Mouse (Mus musculus) liver, postnatal 0 days (tissue): ENCODE measurements at regions not wholly inside any gene's neighbourhood (a gene's known extent, or its start where the extent isn't known, plus 50 kb on each side); places are given as distances from the start of the nearest gene placed in this dataset. TPM values are rescaled to one million over a fixed set of nuclear protein-coding genes. Genes with fewer than 3 reads are reported as not detected.

Source experiments
- ATAC-seq: fragments of 200-750 bp; cut with Nextera tagmentation; 2 replicates; pipeline ENCODE4 v1.8.0; 2017; ENCODE audit warnings: mild to moderate bottlenecking, moderate library complexity
- DNase-seq: peaks from one replicate; pipeline ENCODE4 v3.0.0-alpha.2; 2016
- H3K27ac ChIP-seq: fragments of 300-500 bp; sonication (generic); 2 replicates; pipeline ENCODE4 v1.5.1; 2014; ENCODE audit warnings: antibody characterized with exemption, moderate library complexity, mild to moderate bottlenecking, low read depth
- H3K27me3 ChIP-seq: fragments of 300-500 bp; sonication (generic); 2 replicates; pipeline ENCODE4 v1.6.1; 2014; ENCODE audit warnings: low read length, control low read depth, mixed read lengths; ENCODE audit not compliant: insufficient read depth
- H3K36me3 ChIP-seq: fragments of 300-500 bp; sonication (generic); replicated peaks from 2 replicates; pipeline ENCODE4 v1.6.1; 2014; ENCODE audit warnings: mild to moderate bottlenecking, control low read depth, low read length, moderate library complexity, mixed read lengths; ENCODE audit not compliant: insufficient read depth
- H3K4me1 ChIP-seq: fragments of 300-500 bp; sonication (generic); 2 replicates; pipeline ENCODE4 v1.6.1; 2014; ENCODE audit warnings: antibody characterized with exemption, mild to moderate bottlenecking, control low read depth; ENCODE audit not compliant: insufficient read depth
- H3K4me2 ChIP-seq: fragments of 300-500 bp; sonication (generic); 2 replicates; pipeline ENCODE4 v1.6.1; 2014; ENCODE audit warnings: low read depth, mild to moderate bottlenecking, low read length, moderate library complexity, mixed read lengths
- H3K4me3 ChIP-seq: fragments of 300-500 bp; sonication (generic); 2 replicates; pipeline ENCODE4 v1.5.1; 2014; ENCODE audit warnings: low read depth, low read length
- H3K9ac ChIP-seq: fragments of 300-500 bp; sonication (generic); replicated peaks from 2 replicates; pipeline ENCODE4 v1.6.1; 2014; ENCODE audit warnings: mild to moderate bottlenecking, moderate library complexity
- H3K9me3 ChIP-seq: fragments of 300-500 bp; sonication (generic); 2 replicates; pipeline ENCODE4 v1.6.1; 2016; ENCODE audit warnings: mild to moderate bottlenecking, control low read depth, low read length, mixed read lengths
- CTCF ChIP-seq: sonication (generic); IDR thresholded peaks from 2 replicates; pipeline ENCODE4 v1.5.1; 2016; ENCODE audit warnings: antibody characterized with exemption, low read depth
- EP300 ChIP-seq: IDR thresholded peaks from 2 replicates; pipeline ENCODE4 v1.6.1; 2016; ENCODE audit warnings: antibody characterized with exemption, low read depth, mild to moderate bottlenecking
- WGBS: fragments of 180-500 bp; shearing (Covaris S2); extraction: QIAGEN DNeasy Blood & Tissue Kit; methylation state at CpG from one replicate; pipeline ENCODE4 v1.1.7; 2014; ENCODE audit not compliant: insufficient replicate concordance; 5-methylcytosine and 5-hydroxymethylcytosine counted together
- microRNA-seq: library from miRNA; unstranded; fragments of <30 nt; microRNA quantifications from one replicate; pipeline ENCODE4, GENCODE M21; 2016

DNA sequence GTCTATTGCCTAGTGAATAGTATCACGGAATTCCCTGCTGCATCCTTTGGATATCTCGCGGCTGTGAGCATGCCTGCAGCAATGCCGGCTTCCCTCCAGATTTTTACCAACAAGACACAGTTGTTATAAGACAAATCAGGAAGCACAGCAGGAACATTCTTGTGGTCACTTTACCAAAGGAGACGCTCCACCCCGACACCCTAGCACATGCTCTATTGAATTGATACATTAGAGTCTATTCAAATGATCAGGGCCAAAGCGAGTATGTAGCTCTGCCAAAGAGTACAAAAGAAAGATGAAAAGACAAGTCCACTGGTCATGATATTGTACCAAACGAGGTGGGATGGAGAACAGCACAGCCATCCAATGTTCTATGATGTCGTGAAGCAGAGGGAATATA, 376.1 kb upstream of the Fat1 start:
- H3K4me3 ChIP-seq = no peak overlapping the region
- no peaks in the 10 kb centered on the region for H3K27me3 ChIP-seq
- H3K9me3 ChIP-seq = no peaks in the 10 kb centered on the region
- ATAC-seq (no peak), DNase-seq (no peak)
- H3K27ac ChIP-seq = no peak overlapping the region
- H3K36me3 ChIP-seq = no peaks in the 10 kb centered on the region
- WGBS = 76% methylated on average over 9 of the region's 9 CpGs
- H3K9ac ChIP-seq = no peak overlapping the region
- no peak overlapping the region for H3K4me2 ChIP-seq
- TF ChIP-seq CTCF = no peak
- no peak for TF ChIP-seq EP300
- H3K4me1 ChIP-seq = no peaks in the 10 kb centered on the region

GRCm38 (mm10) chr8:44576314-44576858, 358.9 kb upstream of the Fat1 start:
- no peaks in the 10 kb centered on the region for H3K4me1 ChIP-seq
- DNase-seq (no peak), ATAC-seq (no peak)
- 69% methylated on average over 5 of the region's 5 CpGs for WGBS
- no peak overlapping the region for H3K9ac ChIP-seq
- H3K9me3 ChIP-seq = no peaks in the 10 kb centered on the region
- H3K36me3 ChIP-seq = no peaks in the 10 kb centered on the region
- H3K4me3 ChIP-seq = no peak overlapping the region
- H3K4me2 ChIP-seq = no peak overlapping the region
- no peak overlapping the region for H3K27ac ChIP-seq
- no peaks in the 10 kb centered on the region for H3K27me3 ChIP-seq
- no peak for TF ChIP-seq EP300
- TF ChIP-seq CTCF = no peak

DNA sequence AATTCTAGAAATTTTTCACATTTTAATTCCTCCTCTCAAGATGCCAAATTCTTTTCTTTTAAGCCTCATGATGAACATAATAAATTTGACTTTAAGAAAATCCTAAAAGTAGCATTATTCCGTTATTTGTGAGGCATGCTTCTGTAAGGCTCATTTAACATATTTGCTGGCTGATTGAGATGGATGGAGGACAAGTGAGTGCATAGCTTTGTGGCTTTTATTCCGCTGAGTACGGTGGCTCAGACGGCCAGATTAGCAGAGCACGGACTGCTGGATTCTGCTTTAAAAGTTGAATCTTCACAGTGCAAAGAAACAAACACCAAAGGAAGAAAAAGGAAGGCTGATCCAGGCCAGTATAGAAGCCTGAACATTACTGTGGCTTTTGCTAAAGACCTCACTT, 358.3 kb upstream of the Fat1 start:
- ATAC-seq = no peak
- TF ChIP-seq CTCF = no peak
- no peak for TF ChIP-seq EP300

More for the DNA sequence above, 358.3 kb upstream of the Fat1 start:
- Histone ChIP-seq H3K4me3 (no peak overlapping the region), H3K9ac (no peak overlapping the region), H3K27me3 (no peaks in the 10 kb centered on the region), H3K36me3 (no peaks in the 10 kb centered on the region), H3K9me3 (no peaks in the 10 kb centered on the region), H3K4me2 (no peak overlapping the region), H3K4me1 (no peaks in the 10 kb centered on the region), H3K27ac (no peak overlapping the region)
- WGBS = 76% methylated on average over 5 of the region's 5 CpGs
- DNase-seq = no peak

Small RNA genes lying in the stretch of these regions (microRNA-seq; reads per million reads assigned to microRNA genes)
- gene Gm26241 = not detected
